Mouse (Mus musculus): Measurements from ENCODE around the gene Serpina3g.
A peak's percentile ranks its signal among the peaks of the same experiment; 100 is the strongest.
"Not testable (repeated sequence)": the region's sequence is repeated elsewhere in the genome, so short reads cannot be mapped to it uniquely, and the experiment has no call there.

Serpina3g gene

DNA sequence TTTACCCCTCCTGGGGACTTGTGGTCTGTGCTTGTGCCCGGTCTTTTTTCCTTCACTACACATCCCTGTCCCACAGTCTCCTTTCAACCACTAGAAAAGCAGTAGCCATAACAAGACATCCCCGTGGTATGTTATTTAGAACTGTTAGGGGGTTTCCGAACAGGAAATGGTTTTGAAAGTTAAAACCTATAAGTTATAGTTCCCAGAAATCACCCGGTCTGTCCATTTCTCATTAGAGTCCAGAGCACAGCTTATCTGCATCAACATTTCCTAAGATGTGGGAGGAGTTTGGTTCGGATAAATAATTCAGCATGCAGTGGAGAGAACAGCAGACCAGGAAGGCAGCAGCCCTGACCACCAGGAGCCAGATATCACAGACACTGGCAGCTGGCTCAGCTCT, at the start of gene Serpina3g:
Serpina3g (plus strand) TSS at position 331 of the 400 bp plus-strand sequence.
- no peak for DNase-seq

DNA sequence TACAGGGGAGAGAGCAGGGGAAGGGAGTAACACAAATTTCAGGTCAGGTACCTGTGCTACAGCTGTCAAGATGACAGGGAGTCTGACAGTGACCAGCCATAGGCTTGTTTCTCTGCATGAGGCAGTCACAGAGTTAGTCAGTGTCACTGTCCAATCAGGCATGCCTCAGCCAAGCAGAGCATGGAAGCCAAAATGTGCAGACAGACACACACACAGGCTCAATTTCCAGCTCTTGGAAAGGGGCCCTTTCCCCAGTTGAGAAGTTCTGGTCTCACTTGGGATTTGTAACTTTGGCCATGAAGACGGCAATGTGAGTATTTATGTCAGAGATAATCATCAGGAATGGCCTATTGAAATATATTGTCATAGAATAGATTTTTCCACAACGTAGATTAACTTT, 46.8 kb upstream of the Serpina3g start:
- DNase-seq, result no peak

DNA sequence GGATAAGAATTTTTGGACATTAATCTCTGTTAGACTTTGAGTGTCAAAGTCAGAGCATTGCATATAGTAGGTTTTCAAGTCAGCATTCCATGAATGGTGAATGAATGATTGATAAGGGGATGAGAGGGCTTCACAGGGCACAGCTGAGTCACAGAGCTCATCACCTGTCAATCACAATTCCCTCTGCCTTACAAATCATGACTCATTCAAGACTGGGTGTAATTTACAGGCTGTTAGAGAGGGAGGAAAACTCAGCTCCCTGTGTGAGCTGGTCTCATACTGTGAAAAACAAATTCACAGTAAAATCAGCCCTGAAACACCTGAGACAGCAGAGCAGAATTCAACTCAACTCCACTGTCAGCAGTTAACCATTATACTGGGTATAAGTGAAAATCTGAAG, 45.2 kb upstream of the Serpina3g start:
- no peak for DNase-seq

DNA sequence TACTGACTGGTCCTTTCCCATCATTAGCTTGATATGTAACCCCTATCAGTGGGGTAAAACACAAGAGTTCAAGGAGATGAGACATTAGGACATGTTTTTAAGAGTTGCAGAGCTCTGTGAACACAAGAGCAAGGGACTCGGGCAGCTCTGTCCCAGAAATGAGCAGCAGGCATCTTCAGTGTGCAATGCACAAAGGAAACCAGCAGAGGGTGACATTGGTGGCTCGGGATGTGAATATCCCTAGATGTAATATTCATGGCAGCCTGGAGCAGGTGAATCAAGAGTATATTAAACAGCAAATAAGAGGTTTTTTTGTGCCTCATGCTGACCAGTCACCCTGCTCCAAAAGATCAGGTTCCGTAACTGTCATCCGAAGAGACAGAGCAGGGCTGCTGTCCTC, 26.9 kb upstream of the Serpina3g start:
- no peak for DNase-seq

DNA sequence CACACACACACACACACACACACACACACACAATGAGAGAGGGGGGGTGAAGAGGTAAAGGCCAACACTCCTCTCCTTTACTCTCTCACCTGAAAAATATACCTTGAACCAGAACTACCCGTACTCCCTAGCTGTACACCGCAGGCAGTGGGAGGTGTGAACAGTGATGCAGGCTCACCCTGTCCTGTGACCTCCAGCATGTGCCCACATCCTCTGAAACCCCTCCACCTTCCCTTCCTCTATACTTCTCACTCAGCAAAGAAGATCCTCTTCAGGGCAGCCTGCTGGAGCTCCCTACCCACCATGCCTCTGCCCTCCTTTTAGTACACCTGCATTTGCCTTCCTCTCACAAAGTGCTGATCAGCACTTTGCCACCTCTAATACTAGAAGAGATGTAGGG, 26.2 kb upstream of the Serpina3g start:
- DNase-seq, result no peak

DNA sequence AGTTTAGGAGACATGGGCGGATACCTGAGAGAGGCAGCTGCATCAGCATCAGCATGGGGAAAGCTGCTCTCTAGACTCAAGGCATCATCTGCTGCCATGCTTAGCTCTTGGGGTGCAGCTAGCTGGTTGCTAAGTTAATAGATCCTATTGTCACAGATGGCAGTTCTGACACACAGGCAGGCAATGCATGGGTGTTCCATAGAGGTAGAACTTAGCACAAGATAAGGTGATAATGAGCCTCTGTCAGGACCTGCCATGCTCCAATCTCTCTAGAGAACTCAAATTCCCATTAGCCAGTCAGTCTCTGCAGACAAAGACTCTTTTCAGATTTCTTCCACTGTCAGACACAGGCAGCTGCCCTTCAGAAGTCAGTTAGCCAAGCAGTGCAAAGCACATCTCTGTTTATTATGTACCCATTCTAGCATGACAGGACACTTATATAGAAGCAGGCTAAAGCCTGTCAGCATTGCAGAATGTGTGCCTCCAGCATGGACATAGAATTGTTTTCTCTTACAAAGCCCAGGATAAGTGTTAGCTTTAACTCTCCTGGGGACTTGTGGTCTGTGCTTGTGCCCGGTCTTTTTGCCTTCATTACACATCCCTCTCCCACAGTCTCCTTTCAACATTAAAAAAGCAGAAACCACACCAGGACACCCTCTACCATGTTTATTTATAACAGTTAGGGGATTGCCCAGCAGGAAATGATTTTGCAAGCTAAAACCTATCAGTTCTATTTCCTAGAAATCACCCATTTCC, 22.2 kb upstream of the Serpina3g start:
- DNase-seq, result no peak

DNA sequence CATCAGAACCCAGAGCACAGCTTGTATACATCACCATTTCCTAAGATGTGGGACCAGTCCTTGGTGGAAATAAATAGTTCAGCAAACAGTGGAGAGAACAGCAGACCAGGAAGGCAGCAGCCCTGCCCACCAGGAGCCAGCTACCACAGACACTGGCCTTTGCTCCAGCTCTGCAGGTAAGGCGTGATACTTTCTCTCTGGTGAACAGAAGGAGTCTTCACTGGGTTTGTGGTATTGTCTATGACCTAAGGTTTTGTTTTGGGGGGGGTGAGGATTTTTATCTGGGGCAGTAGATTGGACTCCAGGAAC, 21.6 kb upstream of the Serpina3g start, which contains the start of gene Serpina3f:
Serpina3f (plus strand) TSS at position 100 of the 309 bp plus-strand sequence.
- no peak for DNase-seq

DNA sequence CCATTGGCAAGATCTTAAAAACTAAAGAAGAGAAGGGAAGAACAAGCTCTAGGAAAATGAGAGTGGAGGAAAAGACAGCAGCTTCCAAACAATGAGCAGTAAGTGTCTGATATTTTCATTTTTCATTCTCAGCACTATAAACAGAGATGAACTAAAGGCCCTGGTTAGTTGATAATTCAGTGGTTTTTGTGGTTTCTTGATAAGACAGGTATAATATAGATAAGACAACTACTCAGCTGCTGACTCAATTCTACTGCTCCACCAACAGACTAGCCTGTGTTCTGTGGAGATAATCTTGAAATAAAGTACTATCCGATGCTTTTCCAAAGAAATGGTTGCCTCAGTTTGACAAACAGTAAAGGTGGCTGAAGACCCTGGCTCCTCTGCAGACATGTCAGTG, 20.8 kb upstream of the Serpina3g start:
- DNase-seq, result no peak

DNA sequence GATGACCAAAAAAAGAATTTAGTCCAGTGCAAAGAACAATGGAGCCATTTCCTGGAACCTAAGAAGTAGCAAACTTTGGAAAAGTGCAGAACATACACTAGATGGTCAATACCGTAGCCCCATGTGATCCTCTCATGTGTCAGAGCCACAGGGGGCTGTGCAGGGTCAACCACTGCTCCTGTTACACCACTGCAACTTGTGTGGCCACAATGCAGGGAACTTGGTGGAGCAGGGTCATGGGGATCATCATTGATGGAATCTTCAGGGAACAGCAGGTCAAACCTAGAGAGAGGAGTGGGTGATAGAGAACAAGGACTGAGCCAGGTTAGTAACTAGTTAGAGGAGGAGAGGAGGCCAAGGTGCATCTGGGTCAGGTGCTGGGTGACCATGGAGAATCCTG, 14.4 kb upstream of the Serpina3g start:
- DNase-seq, result no peak

DNA sequence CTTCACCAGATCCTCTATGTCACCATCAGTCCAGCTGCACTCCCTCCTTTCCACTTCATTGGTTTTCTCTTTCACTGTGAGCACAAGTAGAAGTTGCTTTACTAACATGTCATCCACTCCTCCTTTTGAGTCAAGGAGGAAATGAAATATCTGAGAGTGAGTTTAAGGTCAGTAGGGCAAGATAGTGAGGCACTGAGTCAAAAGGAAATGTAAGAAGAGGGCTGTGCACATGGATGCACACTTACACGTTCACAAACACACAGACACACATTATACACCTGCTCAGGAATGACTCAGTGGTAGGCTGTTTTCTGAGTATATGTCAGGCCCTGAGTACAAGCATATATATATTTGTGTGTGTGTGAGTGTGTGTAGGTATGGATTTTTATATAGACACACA, 12.4 kb upstream of the Serpina3g start:
- DNase-seq, result no peak

DNA sequence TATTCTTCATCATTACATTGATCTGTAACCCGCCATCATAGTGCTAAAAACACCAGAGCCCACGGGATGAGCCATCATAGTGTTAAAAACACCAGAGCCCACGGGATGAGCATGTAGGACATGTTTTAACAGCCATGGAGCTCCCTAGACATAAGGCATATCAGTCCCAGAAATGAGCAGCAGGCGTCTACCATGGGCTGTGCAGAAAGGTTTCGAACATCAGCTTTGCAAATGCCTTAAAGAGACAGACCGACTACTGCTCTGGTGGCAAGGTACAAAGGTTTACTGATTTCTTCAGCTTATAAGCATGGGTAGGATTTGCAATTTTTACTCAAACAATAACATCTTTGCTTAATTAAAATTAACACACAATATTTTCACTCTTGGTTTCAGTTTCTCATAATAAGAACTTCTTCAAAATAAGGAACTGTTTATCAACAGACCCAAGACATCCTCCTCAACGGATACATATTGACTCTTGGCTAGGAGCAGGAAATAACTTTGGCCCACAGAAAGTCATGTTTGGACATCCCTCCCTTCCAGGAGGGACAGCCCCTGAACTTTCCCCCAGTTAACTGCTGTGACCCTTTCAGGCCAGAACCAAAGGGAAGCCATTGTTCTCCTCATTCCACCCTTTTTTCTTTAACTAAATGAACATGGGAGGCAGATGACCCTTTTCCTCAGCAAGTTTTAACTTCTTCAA, 11.3 kb upstream of the Serpina3g start:
- no peak for DNase-seq

DNA sequence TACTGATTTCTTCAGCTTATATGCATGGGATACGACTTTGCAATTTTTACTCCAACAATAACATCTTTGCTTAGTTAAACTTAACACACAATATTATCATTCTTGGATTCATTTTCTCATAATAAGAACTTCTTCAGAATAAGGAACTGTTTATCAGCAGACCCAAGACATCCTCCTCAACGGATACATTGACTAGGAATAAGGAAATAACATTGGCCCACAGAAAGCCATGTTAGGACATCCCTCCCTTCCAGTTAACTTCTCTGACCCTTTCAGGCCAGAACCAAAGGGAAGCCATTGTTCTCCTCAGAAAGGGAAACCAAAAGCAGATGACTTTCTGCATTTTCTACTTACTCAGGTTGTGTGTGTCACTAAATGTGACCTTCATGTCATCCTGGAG, 5.3 kb upstream of the Serpina3g start:
- DNase-seq, result no peak

DNA sequence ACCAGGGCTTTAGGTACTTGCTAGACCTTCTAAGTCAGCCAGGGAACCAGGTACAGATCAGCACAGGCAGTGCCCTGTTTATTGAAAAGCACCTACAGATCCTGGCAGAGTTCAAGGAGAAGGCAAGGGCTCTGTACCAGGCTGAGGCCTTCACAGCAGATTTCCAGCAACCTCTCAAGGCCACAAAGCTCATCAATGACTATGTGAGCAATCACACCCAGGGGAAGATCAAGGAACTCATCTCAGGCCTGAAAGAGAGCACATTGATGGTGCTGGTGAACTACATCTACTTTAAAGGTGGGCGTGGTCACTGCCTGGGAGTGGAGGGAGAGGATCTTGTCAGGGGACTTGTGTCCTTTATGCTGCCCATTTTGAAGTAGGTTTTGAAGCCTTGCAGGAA, 2.0 kb downstream of the Serpina3g start:
- not testable (repeated sequence) for DNase-seq

DNA sequence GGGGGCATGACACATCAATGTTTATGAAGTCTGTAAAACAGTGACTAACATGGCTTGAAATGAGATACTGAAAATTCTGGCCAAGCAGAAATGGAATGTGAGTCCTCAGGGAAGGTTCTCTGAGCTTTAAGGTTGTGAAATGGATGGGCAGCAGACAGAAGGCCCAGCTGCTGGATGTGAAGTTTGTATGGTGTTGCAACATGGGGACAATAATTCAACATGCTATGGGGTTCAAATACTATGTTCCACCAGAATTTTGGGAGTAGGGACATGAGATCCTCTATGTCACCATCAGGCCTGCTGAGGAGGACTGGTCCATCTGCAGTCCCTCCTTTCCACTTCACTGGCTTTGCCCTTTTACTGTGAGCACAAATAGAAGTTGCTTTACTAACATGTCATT, 7.3 kb downstream of the Serpina3g start:
- no peak for DNase-seq

DNA sequence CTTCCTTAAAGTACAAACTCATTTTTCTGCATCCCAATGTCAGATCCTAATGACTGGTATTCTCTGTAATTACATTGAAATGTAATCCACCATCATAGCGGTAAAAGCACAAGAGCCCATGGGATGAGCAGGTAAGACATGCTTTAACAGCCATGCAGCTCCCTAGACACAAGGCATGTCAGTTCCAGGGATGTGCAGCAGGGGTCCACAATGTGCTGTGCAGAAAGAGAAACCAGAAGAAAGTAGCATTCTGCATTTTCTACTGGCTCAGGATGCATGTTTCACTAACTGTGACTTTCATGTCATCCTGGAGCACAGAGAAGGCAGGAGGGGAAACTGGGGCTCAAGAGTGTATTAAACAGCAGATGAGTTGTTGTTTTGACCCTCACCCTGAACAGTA, 9.0 kb downstream of the Serpina3g start:
- peak in 1 of 2 experiments; percentile 5 for DNase-seq

DNA sequence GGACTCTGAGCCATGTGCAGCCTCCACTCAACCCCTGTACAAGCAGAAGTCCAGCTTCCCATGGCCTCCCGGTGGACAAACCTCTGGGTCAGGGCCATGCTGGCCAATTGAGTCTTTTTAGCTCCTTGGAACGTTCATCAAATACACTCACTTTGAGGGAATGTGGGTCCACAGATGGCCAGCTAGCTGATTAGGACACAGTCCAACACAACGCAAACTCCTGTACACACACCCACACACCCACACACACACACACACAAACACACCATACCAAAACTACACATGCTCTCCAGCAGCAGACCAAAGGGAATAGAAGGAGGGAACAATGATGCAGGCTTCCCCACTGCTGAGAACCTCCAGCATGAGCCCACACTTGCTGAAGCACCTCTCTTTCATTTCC, 9.6 kb downstream of the Serpina3g start:
- DNase-seq, result no peak

DNA sequence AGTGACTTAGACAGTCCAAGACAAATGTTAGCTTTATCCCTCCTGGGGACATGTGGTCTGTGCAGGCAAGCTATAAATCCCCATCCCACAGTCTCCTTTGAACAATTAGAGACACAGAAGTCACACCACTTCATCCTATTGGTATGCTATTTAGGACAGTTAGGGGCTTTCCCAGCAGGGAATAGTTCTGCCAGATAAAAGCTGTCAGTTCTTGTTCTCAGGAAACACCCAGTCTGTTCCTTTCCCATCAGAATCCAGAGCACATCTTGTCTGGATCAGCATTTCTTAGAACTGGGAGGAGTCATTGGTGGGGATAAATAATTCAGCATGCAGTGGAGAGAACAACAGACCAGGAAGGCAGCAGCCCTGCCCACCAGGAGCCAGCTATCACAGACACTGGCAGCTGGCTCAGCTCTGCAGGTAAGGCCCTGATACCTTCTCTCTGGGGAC, 11.5 kb downstream of the Serpina3g start:
- DNase-seq, result no peak

DNA sequence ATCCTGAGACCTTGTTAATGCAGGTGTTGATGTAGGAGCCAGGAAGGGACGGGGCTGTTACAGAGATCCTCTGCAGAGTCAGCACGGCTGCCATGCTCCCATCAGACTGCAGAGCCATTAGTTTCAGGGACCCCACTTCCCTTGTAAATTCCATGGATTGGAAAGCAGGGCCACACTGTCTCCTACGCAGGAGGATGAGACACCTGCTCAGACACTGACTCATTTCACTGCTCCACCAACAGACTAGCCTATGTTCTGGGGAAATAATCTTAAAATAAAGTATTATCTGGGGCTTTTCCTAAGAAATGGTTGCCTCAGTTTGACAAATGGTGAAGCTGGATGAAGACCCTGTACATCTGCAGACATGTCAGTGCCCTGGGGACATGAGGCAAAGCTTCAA, 12.2 kb downstream of the Serpina3g start:
- DNase-seq, result no peak

DNA sequence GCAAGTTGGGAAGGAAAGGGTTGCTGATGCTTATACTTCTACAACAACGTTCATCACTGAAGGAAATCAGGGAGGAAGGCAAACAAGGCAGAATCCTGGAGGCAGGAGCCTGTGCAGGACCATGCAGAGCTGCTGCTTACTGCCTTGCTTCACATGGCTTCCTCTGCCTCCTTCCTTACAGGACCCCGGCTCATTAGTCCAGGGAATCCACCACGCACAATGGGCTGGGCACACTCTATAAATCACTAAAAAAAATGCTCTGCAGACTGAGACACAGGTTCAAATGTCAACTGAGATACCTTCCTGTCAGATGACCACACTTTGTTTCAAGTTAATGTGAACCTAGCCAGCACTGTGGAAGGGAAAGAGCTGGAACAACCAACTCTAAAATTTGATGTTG, 25.0 kb downstream of the Serpina3g start:
- no peak for DNase-seq

DNA sequence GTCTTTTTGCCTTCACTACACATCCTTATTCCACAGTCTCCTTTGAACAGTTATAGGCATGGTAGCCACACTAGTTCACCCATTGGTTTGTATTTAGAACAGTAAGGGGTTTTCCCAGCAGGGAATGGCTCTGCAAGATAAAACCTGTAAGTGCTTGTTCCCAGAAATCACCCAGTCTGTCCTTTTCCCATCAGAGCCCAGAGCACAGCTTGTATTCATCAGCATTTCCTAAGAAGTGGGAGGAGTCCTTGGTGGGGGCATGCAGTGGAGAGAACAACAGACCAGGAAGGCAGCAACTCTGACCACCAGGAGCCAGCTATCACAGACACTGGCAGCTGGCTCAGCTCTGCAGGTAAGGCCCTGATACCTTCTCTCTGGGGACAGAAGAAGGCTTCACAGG, 26.8 kb downstream of the Serpina3g start, which contains the start of gene Serpina3i:
Serpina3i (plus strand) TSS at position 260 of the 400 bp plus-strand sequence.
- DNase-seq, result no peak

DNA sequence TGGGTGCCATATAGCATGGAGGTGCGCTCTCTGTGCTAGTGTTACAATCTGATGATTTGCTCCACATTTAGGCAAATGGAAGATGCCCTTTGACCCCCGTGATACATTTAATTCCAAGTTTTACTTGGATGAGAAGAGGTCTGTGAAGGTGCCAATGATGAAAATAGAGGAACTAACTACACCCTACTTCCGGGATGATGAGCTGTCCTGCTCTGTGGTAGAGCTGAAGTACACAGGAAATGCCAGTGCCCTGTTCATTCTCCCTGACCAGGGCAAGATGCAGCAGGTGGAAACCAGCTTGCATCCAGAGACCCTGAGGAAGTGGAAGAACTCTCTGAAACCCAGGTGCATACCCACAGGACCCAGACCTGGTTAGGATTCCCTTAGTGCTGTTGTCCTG, 30.3 kb downstream of the Serpina3g start:
- DNase-seq, result no peak

DNA sequence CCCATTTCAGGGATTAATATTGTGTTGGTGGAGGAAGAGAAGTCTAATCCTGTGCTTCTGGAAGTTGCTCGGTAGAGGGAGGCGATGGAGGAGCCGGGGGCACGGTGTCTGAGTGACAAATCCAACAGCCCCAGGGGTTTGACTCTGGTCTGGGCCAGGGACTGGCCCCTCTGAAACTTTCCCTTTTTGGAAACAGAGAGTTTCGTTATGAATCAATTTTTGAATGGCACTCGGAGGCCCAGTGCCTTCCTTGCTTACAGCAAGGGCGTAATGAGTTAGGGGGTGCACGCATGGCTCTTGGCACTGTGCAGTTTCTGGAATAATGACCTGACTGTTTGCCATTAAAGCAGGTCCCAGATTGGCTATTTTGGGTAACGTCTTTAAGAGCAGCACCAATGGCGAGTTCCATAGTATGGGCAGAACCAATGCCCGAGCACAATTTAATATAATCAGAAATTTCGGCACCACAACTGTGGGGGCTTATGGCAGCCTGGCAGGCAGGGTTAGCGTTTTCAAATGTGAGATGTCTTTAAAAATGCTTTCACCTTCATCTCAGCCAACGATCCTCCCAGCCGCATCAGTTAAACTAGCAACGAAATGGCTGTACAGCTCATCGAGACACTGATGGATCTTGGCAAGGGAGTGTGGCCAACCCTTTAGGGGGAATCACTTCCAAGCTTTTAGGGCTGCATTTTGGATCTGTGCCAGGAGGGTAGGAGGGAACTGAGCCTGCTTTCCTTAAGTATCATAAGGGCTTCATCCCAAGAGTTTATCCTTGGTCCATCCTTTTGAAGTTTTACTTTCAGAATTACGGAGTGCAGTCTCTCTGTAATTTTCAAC, 42.4 kb downstream of the Serpina3g start:
- no peak for DNase-seq

DNA sequence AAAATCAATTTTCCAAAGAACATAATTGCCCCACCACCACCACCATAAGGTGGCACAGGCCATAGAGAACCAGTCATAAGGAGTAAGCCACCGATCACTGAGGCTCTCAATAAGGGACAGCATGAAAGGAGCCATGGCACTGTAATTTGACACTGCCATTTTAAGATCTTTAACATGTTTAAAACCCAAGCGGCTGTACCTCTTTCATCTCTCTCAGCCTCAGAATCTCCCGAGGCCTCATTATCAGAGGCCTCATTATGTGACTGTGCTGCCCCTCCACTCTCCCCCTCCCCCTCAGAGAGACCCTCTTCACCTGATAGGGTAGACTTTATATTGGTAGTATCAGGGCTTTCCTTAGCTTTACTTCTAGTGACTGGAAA, 43.0 kb downstream of the Serpina3g start:
- no peak for DNase-seq

DNA sequence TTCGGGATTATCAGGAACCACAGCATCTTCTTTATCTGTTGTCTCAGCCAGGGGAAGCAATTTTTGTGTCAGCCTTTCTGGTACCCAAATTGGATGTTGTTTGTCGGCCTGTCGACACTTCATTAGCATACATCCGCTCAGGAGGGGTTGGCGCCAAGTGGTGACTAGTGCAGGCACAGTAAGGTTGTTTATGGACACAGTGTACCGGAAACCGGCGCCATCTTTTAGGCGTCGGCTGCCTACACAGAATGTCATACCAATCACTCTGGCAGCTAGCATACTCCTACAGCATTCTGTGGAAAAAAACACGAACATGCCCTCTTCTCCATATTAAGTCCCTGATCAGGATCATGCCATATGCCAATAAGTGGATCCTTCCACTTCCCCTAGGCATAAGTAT, 47.3 kb downstream of the Serpina3g start:
- DNase-seq, result no peak
